Mouse (Mus musculus) MEL (cell line): Measurements from ENCODE around the gene Rnf186.

Experiments
- CHD2 ChIP-seq: IDR thresholded peaks from 2 replicates; pipeline ENCODE4 v1.6.1; 2011; ENCODE audit warnings: low read length, improper control_type of control experiment
- CTCF ChIP-seq, 3 experiments: IDR thresholded peaks in 2 of 3; conservative IDR thresholded peaks in 1 of 3; 2 replicates each; pipeline ENCODE4 v1.5.1; 2011 to 2012; ENCODE audit warnings: low read length in 3 of 3, low read depth in 2 of 3, mild to moderate bottlenecking in 2 of 3, improper control_type of control experiment in 1 of 3, inconsistent platforms in 1 of 3, mixed read lengths in 1 of 3, moderate library complexity in 1 of 3; ENCODE audit not compliant: control insufficient read depth in 1 of 3, insufficient read depth in 1 of 3, poor library complexity in 1 of 3, severe bottlenecking in 1 of 3
- GATA1 ChIP-seq: IDR thresholded peaks from 2 replicates; pipeline ENCODE4 v1.6.1; 2011; ENCODE audit warnings: low read depth, low read length, improper control_type of control experiment
- MAFK ChIP-seq: IDR thresholded peaks from 2 replicates; pipeline ENCODE4 v1.6.1; 2011; ENCODE audit warnings: low read depth, mild to moderate bottlenecking, low read length, improper control_type of control experiment, borderline replicate concordance
- POLR2A ChIP-seq, 2 experiments: IDR thresholded peaks; 2 replicates each; pipeline ENCODE4 v1.6.1; 2011 to 2012; ENCODE audit warnings: low read length in 2 of 2, mild to moderate bottlenecking in 2 of 2, control low read depth in 1 of 2, improper control_type of control experiment in 1 of 2, low read depth in 1 of 2, moderate library complexity in 1 of 2; ENCODE audit not compliant: control insufficient read depth in 1 of 2, insufficient read depth in 1 of 2, poor library complexity in 1 of 2
- TCF12 ChIP-seq: IDR thresholded peaks from 2 replicates; pipeline ENCODE4 v1.6.1; 2014; ENCODE audit warnings: low read depth, mild to moderate bottlenecking, inconsistent platforms, low read length, improper control_type of control experiment, moderate library complexity

GRCm38 (mm10) chr4:138980021-138980420 is 13.1 kb downstream of the Rnf186 start:
- no peak for TF ChIP-seq POLR2A (IDR thresholded peaks at IDR 0.05; ENCODE audit: control insufficient read depth in 1 of 2, insufficient read depth in 1 of 2, low read depth in 1 of 2, low read length in 2 of 2, poor library complexity in 1 of 2)
- TF ChIP-seq CHD2: no peak
- TF ChIP-seq GATA1: no peak
- no peak for TF ChIP-seq MAFK
- TF ChIP-seq CTCF (IDR thresholded peaks at IDR 0.05 in 2 of 3, conservative IDR thresholded peaks at IDR 0.05 in 1 of 3; ENCODE audit: control insufficient read depth in 1 of 3, insufficient read depth in 1 of 3, low read depth in 2 of 3, low read length in 3 of 3, poor library complexity in 1 of 3, severe bottlenecking in 1 of 3): no peak
- TF ChIP-seq TCF12: no peak
